Mouse (Mus musculus) natural killer cell, adult 2 months (primary cell): ENCODE measurements around the gene Arhgap8.

Experiments
- DNase-seq, 2 experiments: peaks; one replicate each; pipeline ENCODE4 v3.0.0; 2022; ENCODE audit warnings: low spot score in 2 of 2

Gene Arhgap8

DNA sequence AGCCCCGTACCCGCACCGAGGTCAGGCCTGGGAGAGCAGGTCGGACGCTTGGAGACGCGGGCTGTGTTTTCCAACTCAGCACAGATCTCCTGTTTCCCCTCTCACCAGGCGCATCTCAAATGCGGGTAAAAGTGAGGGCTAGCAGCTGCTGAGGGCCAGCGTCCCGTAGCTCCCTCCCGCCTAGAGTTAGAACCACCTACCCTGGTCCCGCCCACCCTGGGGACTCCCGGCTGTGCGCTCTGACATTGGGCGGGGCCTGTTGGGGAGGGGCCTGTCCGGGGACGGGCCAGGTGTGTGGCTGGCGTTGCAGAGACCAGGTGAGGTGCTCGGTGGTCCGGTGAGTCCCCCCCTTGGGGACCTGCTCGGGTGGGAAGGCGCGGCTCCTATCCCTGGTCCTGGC lies at the start of gene Arhgap8:
Gene Arhgap8 (plus strand): TSS at position 262 of the 400 bp plus-strand sequence.
- peak in 1 of 2 experiments; percentile 24 for DNase-seq

DNA sequence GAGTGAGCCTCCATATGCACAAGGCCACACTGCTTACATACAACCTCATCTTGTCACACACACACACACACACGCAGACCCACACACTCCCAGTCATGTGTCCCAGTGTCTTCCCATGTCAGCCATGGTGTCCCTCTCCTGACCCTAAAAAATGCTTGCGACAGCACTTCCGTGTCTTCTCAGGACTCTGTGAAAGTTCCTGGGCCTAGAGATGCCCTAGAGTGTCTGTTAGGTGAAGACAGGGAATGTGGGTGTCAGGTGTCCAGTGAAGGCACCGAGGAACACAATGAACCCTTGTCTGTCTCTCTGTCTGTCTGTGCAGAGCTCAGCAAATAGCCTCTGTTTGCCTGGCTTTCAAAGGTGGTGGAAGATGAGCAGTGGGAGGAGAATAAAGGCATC lies 49.2 kb upstream of the Arhgap8 start:
- no peak for DNase-seq

DNA sequence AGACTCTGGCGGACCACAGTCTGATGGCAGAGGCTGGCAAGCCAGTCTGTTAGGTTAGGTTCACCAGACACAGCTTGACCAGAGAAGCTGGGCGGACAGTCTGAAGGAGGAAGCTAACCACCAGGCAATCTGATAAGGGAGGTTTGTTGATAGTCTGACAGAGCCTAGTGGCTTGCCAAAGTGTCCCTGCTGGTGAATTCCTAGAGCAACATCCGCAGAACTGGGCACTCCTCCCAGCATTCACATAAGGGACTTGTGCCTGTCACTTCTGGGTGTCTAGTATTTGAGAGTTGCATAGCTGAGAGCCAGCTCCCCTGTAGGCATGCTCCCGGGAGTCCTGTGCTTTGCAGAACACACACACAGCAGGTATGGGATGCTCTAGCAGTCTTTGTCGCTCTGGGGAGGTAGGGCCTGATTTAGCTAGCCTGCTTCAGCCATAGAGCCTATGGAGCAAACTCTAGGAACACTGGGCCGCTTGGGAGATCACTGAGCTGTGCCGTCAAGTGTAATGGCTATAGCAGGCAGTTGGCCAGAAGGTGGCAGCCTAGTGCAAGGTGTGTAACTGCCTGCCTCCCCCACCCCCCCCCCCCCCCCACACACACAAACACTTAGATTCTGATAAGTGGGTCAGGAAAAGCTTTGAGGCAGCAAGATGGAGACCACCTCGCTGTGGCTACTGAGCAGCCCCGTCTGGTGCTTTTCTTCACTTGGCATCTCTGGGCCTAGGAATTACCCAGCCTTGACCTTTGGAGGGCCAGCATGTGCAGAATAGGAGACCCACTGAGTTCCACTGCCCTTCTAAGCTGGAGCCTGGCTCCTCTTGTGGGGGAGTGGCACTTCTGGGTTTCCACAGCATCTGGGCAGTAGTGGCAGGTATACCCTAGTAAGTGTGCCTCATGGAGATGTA lies 48.2 kb upstream of the Arhgap8 start:
- DNase-seq = peak in 1 of 2 experiments; percentile 60

DNA sequence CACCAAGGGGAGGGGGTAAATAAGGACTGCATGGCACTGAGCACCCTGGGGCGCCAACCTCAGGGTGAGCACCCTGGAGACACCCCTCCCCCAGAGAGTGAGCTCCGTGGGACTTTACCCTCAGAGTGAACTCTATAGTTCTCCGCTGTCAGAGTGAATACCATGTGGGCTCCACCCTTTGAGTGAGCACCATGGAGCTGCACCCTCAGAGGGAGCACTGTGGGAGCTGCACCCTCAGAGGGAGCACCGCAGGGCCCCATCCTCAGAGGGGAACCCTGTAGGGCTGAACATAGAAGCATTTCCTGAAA lies 47.6 kb upstream of the Arhgap8 start:
- no peak for DNase-seq

DNA sequence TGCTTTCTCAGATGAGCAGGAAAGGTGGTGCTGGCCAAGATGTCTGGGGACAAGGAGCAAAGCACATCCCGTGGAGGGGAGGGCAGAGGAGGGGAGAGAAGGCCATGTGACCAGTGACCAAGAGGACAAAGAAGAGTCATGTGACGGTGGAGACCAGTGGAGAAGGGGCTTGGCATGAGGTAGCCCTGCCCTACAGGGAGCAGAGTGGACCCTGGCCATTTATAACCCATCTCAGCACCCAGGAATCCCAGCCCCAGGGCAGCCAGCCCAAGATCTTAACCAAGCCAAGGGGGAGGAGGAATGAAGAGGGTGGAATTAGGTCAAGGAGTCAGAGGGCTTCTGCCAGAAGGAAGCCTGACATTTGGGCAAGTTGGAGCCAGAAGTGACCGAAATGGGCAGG lies 47.2 kb upstream of the Arhgap8 start:
- no peak for DNase-seq

DNA sequence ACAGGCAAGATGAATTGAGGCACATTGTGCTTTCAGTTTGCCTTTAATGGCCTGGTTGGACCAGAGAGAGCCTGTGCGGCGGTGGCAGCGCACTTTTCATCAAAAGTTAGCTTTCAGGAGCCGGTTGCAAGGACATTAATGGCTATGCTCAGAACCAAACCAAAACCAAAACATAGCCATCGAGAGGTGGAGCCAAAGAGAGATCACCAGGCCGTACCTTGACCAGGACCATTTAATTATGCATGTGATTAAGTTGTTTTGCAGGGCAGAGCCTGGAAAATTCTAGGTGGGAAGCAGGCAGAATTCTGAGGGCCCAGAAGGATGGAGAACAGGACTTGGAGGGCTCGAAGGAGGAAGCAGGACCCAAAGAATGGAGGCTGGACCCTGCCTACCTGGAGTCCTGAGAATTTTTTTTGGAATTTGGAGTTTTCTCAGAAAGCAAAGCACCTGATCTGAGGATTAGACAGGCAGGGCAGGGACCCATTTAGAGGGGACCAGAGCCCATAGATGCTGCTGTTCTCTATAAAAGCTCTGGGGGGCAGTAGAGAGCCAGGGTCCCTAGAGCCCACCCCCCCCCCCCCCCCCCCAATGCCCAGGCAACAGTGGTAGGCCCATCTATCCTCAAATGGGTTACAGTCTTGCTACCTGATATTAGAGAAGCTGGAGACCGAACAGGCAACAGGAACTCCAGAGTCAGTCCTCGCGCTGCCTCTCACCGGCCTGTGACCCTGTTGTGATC lies 45.4 kb upstream of the Arhgap8 start:
- no peak for DNase-seq

DNA sequence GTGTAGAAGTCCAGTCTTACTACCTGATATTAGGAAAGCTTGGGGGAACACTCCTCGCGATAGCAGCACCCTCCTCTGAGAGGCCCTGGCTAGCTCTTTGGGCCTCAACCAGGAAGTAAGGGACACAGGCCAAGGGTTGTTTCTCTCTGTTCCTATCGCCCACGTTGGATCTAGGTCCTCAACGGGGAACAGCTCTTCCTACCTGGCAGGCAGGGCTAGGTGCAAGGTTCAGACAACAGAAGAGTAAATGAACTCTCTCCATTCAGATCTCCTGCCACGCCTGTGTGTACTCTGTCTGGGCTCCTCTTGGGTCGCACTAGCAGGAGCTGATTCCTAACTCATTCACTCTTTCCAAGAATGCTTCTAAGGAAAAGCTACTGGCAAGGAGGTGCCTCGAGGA lies 44.5 kb upstream of the Arhgap8 start:
- DNase-seq = no peak

DNA sequence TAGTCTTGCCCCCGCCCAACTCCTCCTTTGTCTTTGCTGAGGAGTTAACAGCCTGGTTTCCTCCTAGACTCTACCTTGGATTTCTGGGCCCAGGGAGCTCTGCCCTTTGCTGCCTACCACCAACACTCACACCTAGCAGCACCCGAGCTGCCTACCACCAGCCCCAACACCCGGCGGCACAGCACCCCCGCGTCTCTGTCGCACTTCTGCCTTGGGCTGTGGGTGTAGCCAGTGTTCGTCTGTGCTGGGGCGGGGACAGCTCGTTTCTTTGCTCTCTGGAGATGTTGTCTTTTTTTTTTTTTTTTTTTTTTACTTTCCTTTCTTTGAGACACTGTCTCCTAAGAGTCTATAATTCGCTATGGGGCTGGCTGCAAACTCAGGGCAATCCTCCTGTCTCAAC lies 41.9 kb upstream of the Arhgap8 start:
- DNase-seq = no peak

DNA sequence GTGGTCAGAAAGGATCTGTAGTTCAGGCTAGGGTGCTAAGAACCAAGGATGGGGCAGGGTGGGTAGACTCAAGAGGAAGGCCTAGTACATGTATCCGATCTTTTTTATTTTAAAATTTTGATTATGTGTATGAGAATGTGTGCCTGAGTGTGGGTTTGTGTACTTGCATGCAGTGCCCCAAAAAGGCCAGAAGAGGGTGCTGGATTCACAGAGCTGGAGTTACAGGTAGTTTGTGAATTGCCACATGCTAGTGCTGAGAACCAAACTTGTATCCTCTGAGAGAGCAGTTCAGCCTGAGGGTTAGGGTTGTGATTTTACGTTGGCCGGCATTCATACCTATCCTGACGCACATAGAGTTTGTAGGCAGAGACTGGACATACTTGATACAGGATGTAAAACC lies 40.8 kb upstream of the Arhgap8 start:
- peak; percentile 39 to 51 for DNase-seq

DNA sequence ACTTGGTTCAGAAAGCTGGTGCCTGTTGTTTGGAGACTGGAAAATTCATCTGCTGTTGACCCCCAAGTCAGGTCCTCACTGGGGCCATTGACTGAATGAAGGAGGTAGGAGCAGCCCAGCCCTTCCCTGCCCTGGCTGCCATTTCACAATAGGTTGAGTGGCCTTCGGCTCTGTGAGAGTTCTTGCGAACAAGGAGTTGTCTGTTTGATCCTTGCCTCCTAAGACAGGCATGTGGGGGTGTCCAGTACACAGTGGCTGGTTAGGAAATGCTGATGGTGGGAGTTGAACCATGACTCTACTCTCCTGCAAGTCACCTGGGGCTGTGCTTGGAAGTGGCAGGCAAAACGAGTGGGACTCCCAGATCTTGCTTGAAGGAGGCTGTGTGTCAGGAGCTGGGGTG lies 40.1 kb upstream of the Arhgap8 start:
- DNase-seq = no peak

DNA sequence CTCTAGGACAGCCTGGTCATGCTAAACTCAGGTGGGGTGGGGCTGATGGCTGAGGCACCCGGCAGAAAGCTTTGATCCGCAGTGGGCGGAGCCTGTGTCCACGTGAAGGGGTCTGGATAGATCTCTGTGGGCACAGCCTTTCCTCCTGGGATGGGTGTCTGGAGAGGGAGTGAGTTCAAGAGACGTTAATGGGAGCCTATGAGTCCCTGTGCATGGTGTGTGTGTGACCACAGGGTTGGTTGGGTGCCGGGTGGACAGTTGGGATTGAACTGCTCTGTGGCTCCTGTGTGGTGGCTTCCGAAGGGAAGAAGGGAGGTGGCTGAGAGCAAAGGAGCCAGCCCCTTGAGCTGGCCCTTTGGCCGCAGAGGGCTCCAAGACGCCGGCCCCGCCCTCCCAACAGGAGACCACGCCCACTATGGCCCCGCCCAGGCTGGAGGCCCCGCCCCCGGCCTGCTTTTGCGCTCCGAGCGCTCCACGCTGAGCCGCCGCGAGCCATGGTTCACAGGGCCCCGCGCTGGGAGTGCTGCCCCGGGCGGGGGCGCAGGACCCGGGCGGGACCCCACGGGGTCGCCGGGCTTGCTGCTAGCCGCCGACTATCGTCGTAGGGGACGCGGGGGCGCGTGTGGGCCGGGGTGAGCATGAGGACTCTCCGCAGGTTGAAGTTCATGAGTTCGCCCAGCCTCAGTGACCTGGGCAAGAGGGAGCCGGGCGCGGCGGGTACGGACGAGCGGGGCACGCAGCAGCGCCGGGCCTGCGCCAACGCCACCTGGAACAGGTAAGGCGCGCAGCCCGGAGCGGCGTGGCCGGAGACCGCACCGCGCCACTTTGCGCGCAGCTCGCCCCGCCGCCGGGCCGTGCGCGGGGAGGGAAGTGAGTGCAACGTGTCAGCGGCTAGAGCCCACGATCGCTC lies 39.1 kb upstream of the Arhgap8 start:
- peak; percentile 89 for DNase-seq

DNA sequence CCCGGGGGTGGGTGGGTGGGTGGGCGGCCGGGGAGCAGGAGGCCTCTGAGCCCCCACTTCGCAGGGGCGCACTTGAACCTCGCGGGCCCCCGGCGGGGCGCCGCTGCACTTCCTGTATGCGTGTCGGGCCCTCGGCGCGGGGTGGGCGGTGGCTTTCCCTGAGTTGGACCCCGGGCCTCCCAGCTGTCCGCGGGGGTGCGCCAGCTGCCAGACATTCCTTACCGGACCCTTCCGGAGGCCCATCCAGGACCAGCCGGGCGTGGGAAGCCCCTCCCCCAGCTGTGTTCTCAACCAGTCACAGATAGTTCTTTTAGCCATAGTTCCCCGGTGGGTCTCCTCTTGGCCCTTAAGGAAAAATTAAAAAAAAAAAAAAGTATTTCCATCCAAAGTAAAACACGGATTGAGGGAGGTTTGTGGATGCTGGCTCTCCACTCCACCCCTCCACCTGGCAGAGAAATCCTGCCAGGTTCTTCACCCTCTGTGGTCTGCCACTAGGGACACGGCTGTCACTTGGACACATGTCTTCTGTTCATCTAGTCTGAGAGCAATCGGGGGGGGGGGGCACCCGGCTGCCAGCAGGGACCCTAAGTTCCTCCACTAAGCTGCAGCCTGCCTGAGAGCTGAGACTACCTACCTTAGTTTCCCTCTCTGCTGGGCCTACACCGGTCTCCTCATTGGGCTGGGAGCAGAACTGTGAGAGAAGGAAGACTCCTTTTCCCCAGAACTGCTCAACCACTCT lies 38.2 kb upstream of the Arhgap8 start:
- no peak for DNase-seq

DNA sequence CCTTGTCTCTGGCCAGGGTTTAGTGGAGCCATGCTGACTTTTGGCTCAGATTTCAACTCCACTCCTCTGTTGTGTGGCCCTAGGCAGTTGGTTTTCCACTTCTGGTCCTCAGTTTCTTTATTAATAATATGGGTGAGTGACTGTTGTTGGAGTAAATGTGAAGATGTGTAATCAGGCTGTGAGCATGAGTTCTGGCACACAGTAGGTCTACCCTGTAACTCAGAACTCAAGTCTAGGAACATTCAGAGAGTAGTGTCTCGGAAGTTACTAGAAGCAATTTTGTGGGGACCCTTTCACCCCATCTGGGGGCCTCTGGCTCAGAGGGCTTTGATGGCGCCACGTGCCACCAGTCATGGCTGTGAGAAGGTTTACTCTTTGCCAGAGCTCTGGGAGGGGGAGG lies 37.6 kb upstream of the Arhgap8 start:
- no peak for DNase-seq

DNA sequence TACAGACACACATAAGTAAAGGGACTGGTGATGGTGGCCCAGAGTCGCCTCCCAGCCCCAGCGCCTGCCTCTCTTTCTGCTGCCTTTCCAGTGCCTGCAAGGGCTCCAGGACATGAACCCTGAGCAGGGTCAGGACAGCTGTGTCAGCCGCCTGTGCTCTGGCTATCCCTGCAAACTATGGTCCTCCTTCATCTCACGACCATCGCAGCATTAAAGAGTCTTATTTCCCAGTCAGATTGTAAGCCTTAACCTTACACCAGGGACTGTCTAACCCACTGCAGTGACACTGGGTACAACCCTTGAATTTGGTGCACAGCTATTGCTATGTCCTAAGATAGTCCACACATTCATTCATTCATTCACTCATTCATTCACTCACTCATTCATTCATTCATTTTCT lies 37.0 kb upstream of the Arhgap8 start:
- DNase-seq = no peak

DNA sequence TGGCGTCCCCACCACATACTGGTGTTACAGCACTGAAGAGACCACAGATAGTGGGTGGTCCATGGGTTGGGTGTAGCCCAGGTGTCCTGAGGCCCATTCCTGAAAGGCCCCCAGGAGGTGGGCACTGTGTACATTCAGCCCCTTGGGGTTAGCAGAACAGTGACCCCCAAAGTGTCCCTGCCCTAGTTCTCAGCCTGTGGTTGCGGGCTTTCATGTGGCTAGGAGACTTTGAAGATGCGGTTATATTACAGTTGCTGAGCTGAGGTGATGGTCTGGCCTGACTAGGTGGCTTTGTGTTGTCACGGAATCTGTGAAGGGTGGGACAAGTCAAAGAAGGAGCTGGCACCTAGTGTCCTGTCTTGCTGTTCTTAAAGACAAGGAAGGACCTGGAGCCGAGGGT lies 35.3 kb upstream of the Arhgap8 start:
- peak; percentile 57 to 73 for DNase-seq

DNA sequence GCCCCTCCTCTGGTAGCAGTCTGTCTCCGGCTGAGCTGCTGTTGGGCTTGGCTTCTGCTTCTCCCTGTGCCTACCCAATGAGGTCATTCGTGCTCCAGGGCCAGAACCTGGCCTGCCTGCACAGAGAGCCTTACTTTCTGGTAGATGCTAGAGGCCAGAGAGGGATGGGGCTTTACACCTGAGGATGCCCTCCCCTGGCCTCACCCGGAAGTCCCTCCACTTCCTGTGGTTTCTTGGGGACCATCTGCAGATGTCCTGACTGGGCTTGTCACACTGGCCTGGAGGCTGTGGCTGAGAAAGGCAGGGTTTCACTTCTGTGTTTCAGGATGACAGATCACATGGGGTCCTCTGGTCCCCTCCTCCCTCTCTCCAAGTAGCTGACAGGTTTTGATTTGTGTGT lies 34.4 kb upstream of the Arhgap8 start:
- DNase-seq = peak; percentile 87 to 90

DNA sequence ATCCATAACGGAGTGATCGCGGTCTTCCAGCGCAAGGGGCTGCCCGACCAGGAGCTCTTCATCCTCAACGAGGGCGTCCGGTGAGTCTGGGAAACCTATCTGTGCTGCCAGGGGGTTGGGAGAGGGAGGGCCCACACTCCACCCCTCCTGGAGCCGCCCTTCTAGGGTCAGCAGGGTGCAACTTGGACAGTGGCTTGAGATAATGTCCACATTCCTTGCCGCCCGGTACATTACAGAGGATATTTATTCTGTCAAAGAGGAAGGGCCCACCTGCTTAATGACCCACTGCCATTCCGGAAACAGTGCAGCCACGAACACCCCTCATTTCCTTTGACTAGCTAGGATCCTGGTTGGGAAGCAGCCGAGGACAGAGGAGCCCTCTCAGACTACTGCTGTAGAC lies 31.9 kb upstream of the Arhgap8 start:
- no peak for DNase-seq

DNA sequence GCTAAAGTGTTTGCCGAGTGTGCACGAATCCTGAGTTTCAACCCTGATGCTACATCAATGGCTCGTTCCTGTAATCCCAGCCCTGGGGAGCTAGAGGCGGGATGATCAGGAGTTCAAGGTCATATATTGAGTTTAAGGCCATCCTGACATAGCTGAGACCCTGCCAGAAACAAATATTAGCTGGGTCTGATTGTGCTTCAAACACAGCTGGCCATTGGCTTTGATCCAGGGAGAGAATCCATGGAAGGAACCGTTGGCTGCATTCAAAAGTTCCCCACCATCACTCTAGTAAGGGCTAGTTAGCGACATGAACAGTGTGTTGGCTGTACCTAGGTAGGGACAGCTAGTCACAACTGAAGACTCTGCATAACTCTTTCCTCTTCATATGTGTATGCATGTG lies 30.5 kb upstream of the Arhgap8 start:
- DNase-seq = no peak

DNA sequence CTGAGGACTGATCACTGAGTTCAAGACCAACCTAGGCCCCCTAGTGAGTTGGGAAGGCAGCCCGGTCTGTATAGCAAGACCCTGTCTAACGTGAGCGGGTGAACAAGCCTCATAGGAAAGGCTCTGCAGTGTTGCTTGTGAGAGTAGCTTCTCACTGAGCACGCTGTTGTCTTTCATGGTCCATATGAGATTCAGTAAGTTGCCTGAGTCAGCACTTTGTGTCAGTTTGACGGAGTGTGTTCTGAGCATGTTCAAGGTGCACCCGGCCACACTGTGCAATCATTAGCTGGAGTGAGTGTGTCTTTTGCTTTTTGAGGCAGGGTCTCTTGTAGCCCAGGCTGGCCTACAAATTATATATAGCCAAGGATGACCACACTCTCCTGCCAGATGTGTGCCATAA lies 28.3 kb upstream of the Arhgap8 start:
- DNase-seq = no peak

DNA sequence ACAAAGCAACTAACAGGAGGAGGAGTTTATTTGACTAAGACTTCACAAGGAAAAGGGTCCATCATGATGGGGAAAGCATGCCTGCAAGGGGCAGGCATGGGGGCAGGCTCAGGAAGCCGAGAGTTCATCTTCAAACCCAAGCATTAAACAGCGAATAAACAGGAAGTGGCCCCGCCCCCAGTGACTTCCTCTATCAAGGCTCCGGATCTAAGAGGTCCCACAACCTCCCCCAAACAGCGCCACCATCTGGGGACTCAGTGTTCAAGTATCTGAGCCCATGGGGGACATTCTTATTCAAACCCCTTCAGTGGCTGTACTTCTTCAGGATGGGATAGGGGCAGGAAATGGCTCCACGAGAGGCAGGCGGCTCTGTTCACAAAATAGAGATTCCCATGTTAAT lies 27.2 kb upstream of the Arhgap8 start:
- peak in 1 of 2 experiments; percentile 67 for DNase-seq

DNA sequence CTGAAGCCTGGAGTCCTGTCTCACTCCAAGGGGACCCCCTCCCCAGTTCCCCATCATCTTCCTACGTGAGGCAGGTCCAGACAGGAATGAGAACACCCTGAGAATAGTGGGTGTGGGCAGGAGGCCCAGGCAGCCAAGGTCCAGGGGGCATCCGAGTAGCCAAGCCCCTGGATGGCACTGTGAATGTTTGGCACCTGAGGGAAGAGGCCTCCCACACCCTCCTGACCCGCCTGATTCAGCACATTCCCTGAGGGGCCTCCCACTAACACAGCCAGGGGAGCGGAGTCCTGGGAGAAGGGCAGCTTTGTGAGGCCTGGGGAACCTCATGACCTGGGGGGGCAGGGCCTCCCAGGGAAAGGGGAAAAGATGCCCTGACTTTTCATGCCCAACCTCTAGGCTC lies 23.8 kb upstream of the Arhgap8 start:
- DNase-seq = no peak

DNA sequence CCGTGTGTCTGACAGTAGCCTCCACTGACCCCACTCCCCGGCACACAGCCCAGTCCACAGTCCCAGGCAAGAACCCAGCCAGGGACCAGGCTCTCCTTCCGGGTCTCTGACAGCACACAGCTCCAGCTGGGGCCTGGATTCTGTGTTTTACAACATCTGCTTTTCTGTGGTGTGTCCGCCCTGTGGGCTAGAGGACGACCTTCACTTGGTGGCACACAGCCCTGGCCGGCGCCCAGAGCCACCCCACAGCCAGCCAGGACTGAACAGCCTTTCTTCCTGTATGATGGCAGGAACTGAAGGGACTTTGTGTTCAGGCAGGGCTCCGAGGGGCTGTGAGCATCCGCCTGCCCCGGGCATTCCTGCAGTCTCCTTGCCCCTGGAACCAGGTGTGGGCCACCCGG lies 22.2 kb upstream of the Arhgap8 start:
- no peak for DNase-seq
